Mouse (Mus musculus) liver, adult 2 months (tissue): ENCODE results near the gene Gm973. TPM values are rescaled to one million over a fixed set of nuclear protein-coding genes. Genes with fewer than 3 reads are reported as not detected.

Experiments used
- DNase-seq: peaks from one replicate; pipeline ENCODE4 v3.0.0-alpha.2; 2011; ENCODE audit warnings: low read depth, low spot score; ENCODE audit errors: extremely low read depth
- H3K27ac ChIP-seq: fragments of 200-500 bp; replicated peaks from 2 replicates; pipeline ENCODE4 v1.5.1; 2012; ENCODE audit warnings: low read depth, mild to moderate bottlenecking, control low read depth, inconsistent platforms, low read length; ENCODE audit not compliant: insufficient read depth
- H3K27me3 ChIP-seq: fragments of 200-500 bp; 2 replicates; pipeline ENCODE4 v1.6.1; 2012; ENCODE audit warnings: mild to moderate bottlenecking, moderate library complexity, low read length, inconsistent platforms; ENCODE audit not compliant: control insufficient read depth, insufficient read depth
- H3K36me3 ChIP-seq: fragments of 200-500 bp; 2 replicates; pipeline ENCODE4 v1.6.1; 2012; ENCODE audit warnings: low read length, inconsistent platforms; ENCODE audit not compliant: control insufficient read depth, insufficient read depth
- H3K4me1 ChIP-seq: fragments of 200-500 bp; 2 replicates; pipeline ENCODE4 v1.6.1; 2011; ENCODE audit warnings: low read length; ENCODE audit not compliant: control insufficient read depth, insufficient read depth
- H3K4me3 ChIP-seq: fragments of 200-500 bp; 2 replicates; pipeline ENCODE4 v1.5.1; 2011; ENCODE audit warnings: low read depth, mild to moderate bottlenecking, control low read depth, low read length, moderate library complexity; ENCODE audit not compliant: insufficient read depth
- H3K79me2 ChIP-seq: fragments of 200-500 bp; 2 replicates; pipeline ENCODE4 v1.6.1; 2012; ENCODE audit warnings: inconsistent platforms, mild to moderate bottlenecking, low read length, moderate library complexity; ENCODE audit not compliant: control insufficient read depth, insufficient read depth
- H3K9ac ChIP-seq: fragments of 200-500 bp; 2 replicates; pipeline ENCODE4 v1.6.1; 2012; ENCODE audit warnings: low read depth, mild to moderate bottlenecking, control low read depth, inconsistent platforms, low read length
- CTCF ChIP-seq: fragments of 200-500 bp; IDR thresholded peaks from 2 replicates; pipeline ENCODE4 v1.5.1; 2011; ENCODE audit warnings: low read depth, low read length, control low read depth
- POLR2A ChIP-seq: fragments of 200-500 bp; IDR thresholded peaks from 2 replicates; pipeline ENCODE4 v1.6.1; 2011; ENCODE audit warnings: low read length, control low read depth; ENCODE audit not compliant: insufficient read depth; ENCODE audit errors: extremely low read depth
- WGBS: fragments of 180-500 bp; shearing (Covaris S2); methylation state at CpG from one replicate; pipeline ENCODE4 v1.1.7; 2018; 5-methylcytosine and 5-hydroxymethylcytosine counted together
- polyA plus RNA-seq: library from polyadenylated mRNA; depleted of rRNA; stranded (reverse); fragments of >200 nt; gene quantifications from 2 replicates; pipeline ENCODE4 v1.2.3, GENCODE M21; 2012
- total RNA-seq: library from RNA; depleted of rRNA; stranded (reverse); fragments of >200 nt; gene quantifications from 2 replicates; pipeline ENCODE4 v1.2.3, GENCODE M21; 2014

The Gm973 gene
- total and polyA plus RNA-seq, 2 experiments, result not detected

- no peaks in the 10 kb centered on the region for H3K27me3 ChIP-seq
- peaks cover 6% of the 10 kb centered on the region; the same call in 1 of the 2 replicates for H3K4me1 ChIP-seq
- no peaks in the 10 kb centered on the region for H3K36me3 ChIP-seq
- WGBS, result under 1% methylated on average over 81 of the region's 88 CpGs
- peak overlapping the region; percentile 90 for H3K27ac ChIP-seq
- peak overlapping the region; percentile 93 for H3K9ac ChIP-seq
- peak overlapping the region; percentile 81 for H3K4me3 ChIP-seq
- peak; percentile 40 for DNase-seq
- peaks cover 26% of the 10 kb centered on the region for H3K79me2 ChIP-seq
- no peak for TF ChIP-seq POLR2A
- no peak for TF ChIP-seq CTCF
Observed at GRCm38 (mm10) chr1:59482696-59483520, 33.2 kb upstream of the Gm973 start.

- peak; percentile 84 for TF ChIP-seq CTCF
- 0 out of 2 replicates have a peak, but pooled peaks have one; percentile 10 for TF ChIP-seq POLR2A
- Histone ChIP-seq H3K9ac (peak overlapping the region; percentile 93), H3K4me1 (peaks cover 9% of the 10 kb centered on the region), H3K27ac (peak overlapping the region; percentile 90), H3K79me2 (peaks cover 26% of the 10 kb centered on the region), H3K4me3 (peak overlapping the region; percentile 81), H3K27me3 (no peaks in the 10 kb centered on the region), H3K36me3 (no peaks in the 10 kb centered on the region)
- DNase-seq, result peak; percentile 82
- WGBS, result 8% methylated on average over 46 of the region's 46 CpGs
Observed at GRCm38 (mm10) chr1:59483521-59484245, 32.4 kb upstream of the Gm973 start.

DNA sequence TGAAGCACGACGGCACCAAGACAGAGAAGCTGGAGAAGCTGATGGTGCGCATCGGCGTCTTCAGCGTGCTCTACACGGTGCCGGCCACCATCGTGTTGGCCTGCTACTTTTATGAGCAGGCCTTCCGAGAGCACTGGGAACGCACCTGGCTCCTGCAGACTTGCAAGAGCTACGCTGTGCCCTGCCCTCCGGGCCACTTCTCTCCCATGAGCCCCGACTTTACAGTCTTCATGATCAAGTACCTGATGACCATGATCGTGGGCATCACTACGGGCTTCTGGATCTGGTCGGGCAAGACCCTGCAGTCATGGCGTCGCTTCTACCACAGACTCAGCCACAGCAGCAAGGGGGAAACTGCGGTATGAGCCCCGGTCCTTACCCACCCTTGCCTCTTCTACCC, 31.8 kb upstream of the Gm973 start:
- Histone ChIP-seq H3K27ac (peak overlapping the region; percentile 55), H3K9ac (peak overlapping the region; percentile 93), H3K4me1 (peaks cover 9% of the 10 kb centered on the region), H3K79me2 (peaks cover 26% of the 10 kb centered on the region), H3K27me3 (no peaks in the 10 kb centered on the region), H3K4me3 (peak overlapping the region; percentile 81), H3K36me3 (no peaks in the 10 kb centered on the region)
- DNase-seq, result no peak
- no peak for TF ChIP-seq CTCF
- no peak for TF ChIP-seq POLR2A
- 30% methylated on average over 21 of the region's 21 CpGs for WGBS

DNA sequence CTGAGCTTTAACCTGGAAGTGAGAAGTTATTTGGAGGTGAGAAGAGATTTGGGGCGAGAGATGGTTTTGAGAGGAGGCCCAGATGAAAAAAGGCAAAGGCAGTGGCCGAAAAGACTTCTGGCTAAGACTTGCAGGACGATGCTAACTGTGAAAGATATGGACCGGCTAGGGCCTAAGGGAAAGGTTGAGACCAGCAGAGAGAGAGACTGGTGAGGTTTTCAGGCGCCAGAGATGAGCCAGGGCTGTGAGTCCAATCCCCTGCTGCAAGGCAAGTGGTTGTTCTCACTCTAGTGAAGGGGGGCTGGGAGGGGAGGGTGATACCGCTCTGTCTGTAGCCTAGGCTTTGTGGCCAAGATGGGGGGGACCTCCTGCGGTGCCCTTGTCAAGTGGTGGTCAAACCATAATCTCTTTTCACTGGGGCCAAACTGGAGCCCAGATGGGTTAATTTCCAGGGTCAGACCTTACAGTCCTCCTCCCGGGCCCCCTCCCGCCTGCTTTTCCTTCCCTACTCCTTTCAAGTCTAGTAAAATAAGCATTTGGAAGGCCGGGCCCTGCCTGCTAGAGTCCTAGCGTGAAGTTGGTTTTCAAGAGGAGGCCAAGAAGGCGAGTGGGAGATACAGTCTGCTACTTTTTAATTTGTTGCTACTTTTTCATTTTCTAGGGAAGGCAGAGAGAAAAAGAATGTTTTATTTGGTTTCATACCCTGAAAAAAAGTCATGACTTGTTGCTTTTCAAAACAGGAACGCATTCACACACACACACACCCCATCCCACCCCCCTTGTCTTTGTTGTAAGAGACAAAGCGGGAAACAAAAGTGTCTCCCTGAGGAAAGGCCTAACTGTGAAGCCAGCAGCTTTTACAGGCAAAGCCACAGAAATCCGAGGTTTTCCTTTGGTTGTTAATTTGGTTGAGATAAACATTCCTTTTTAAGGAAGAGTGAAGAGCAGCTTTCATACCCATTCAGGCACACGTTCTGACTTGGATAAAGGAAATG, 31.0 kb upstream of the Gm973 start:
- TF ChIP-seq POLR2A (no peak), CTCF (no peak)
- peaks cover 26% of the 10 kb centered on the region for H3K79me2 ChIP-seq
- H3K9ac ChIP-seq, result peak overlapping the region; percentile 93
- H3K27ac ChIP-seq, result peak overlapping the region; percentile 55
- DNase-seq, result peak; percentile 57
- no peaks in the 10 kb centered on the region for H3K36me3 ChIP-seq
- 20% methylated on average over 16 of the region's 16 CpGs for WGBS
- peak overlapping the region; percentile 25 for H3K4me3 ChIP-seq
- peaks cover 9% of the 10 kb centered on the region for H3K4me1 ChIP-seq
- H3K27me3 ChIP-seq, result no peaks in the 10 kb centered on the region

GRCm38 (mm10) chr1:59485803-59486202, 30.3 kb upstream of the Gm973 start:
- Histone ChIP-seq H3K27ac (peak overlapping the region; percentile 58), H3K9ac (peak overlapping the region; percentile 16), H3K4me3 (peak overlapping the region; percentile 25; the same call in 1 of the 2 replicates), H3K27me3 (no peaks in the 10 kb centered on the region), H3K36me3 (no peaks in the 10 kb centered on the region), H3K79me2 (peaks cover 26% of the 10 kb centered on the region), H3K4me1 (peaks cover 11% of the 10 kb centered on the region)
- 48% methylated on average over 4 of the region's 4 CpGs for WGBS
- TF ChIP-seq POLR2A (no peak), CTCF (no peak)
- DNase-seq, result no peak
